11 mouse cellular contexts compared by ENCODE assay signal in genomic region chr8:71596384-71596783, GRCm38 (mm10). TPM values are rescaled to one million over a fixed set of nuclear protein-coding genes. Genes with fewer than 3 reads are reported as not detected.
A peak's percentile ranks its signal among the peaks of the same experiment; 100 is the strongest.
DNase-seq lines count a peak whose midpoint lies in the region; ATAC-seq and TF ChIP-seq lines count a peak whose summit lies in the region.
"Had no signal": no experiment of that assay in that cellular context is flagged by ENCODE, and none has a peak within 500 bp of the region (broad histone marks: within the 10 kb centered on the region; RNA-seq: fewer than 3 reads in every experiment).

No protein-coding gene starts in this region.

- H3K4me1 ChIP-seq in forebrain, embryonic 10.5 days = peaks cover 41% of the 10 kb centered on the region
- H3K4me1 ChIP-seq in forebrain, embryonic 15.5 days = peaks cover 21% of the 10 kb centered on the region
- H3K4me1 ChIP-seq in kidney, postnatal 0 days (replicated peaks; ENCODE audit: insufficient read depth, low read length) = peaks cover 22% of the 10 kb centered on the region; the same call in 1 of the 2 replicates
- peaks cover 0 to 6% of the 10 kb centered on the region in 2 experiments; a peak in 1 of 4 replicates for H3K4me1 ChIP-seq in ES-E14 (ENCODE audit: control insufficient read depth in 2 of 2, insufficient read depth in 2 of 2, low read length in 2 of 2, poor library complexity in 1 of 2)
- peaks cover 30% of the 10 kb centered on the region for H3K4me1 ChIP-seq in neural tube, embryonic 13.5 days (replicated peaks)

- in situ Hi-C loops in ES-E14 (cut with MboI; ENCODE audit: low sequenced_read_pairs in 2 of 2, unreplicated experiment in 2 of 2) = no loop called here

- H3K27me3 ChIP-seq in forebrain, embryonic 10.5 days (ENCODE audit: poor library complexity, severe bottlenecking) = peaks cover 27% of the 10 kb centered on the region
- peaks cover 10% of the 10 kb centered on the region; the same call in 1 of the 2 replicates for H3K27me3 ChIP-seq in forebrain, embryonic 15.5 days
- no peaks in the 10 kb centered on the region for H3K27me3 ChIP-seq in kidney, postnatal 0 days (ENCODE audit: insufficient read depth, low read length)
- H3K27me3 ChIP-seq in neural tube, embryonic 13.5 days = peaks cover 21% of the 10 kb centered on the region

- H3K4me3 ChIP-seq in forebrain, embryonic 10.5 days = peak overlapping the region; percentile 23; the same call in 1 of the 2 replicates
- H3K4me3 ChIP-seq in forebrain, embryonic 15.5 days = no peak overlapping the region
- no peak overlapping the region for H3K4me3 ChIP-seq in kidney, postnatal 0 days (replicated peaks; ENCODE audit: low read depth, low read length)
- H3K4me3 ChIP-seq in ES-E14 (ENCODE audit: insufficient read depth in 1 of 2, low read depth in 1 of 2, low read length in 2 of 2, poor library complexity in 1 of 2, severe bottlenecking in 1 of 2) = no peak overlapping the region
- H3K4me3 ChIP-seq in neural tube, embryonic 13.5 days = no peak overlapping the region

- no peak overlapping the region for H3K4me2 ChIP-seq in forebrain, embryonic 15.5 days (replicated peaks)
- no peak overlapping the region for H3K4me2 ChIP-seq in kidney, postnatal 0 days (ENCODE audit: low read length)
- no peak overlapping the region for H3K4me2 ChIP-seq in neural tube, embryonic 13.5 days
- H3K4me2 ChIP-seq: liver, embryonic 11.5 days had no signal

- no peak overlapping the region for H3K9ac ChIP-seq in forebrain, embryonic 15.5 days (replicated peaks)
- 0 out of 2 replicates have a peak overlapping the region, but pooled peaks have one; percentile 23 for H3K9ac ChIP-seq in kidney, postnatal 0 days (ENCODE audit: low read depth, low read length)
- peak overlapping the region; percentile 28; the same call in 1 of the 2 replicates for H3K9ac ChIP-seq in ES-E14 (ENCODE audit: insufficient read depth, low read depth, low read length, poor library complexity, severe bottlenecking)
- 0 out of 2 replicates have a peak overlapping the region, but pooled peaks have one; percentile 41 for H3K9ac ChIP-seq in neural tube, embryonic 13.5 days

- DNase-seq in forebrain, embryonic 10.5 days (ENCODE audit: extremely low spot score, low spot score) = no peak
- no peak for DNase-seq in kidney, postnatal 0 days (ENCODE audit: low spot score)
- DNase-seq in kidney, postnatal 10 days = no peak
- DNase-seq in ES-E14 (ENCODE audit: low read depth, low spot score) = no peak
- DNase-seq in adrenal gland, postnatal 14 days = no peak

- 58% methylated on average over 6 of the region's 6 CpGs for WGBS in forebrain, embryonic 10.5 days
- WGBS in forebrain, embryonic 15.5 days = 64% methylated on average over 6 of the region's 6 CpGs
- WGBS in kidney, postnatal 0 days = 55% methylated on average over 6 of the region's 6 CpGs
- WGBS in neural tube, embryonic 13.5 days = 50% methylated on average over 6 of the region's 6 CpGs

- TF ChIP-seq CTCF in kidney, postnatal 0 days (IDR thresholded peaks at IDR 0.05; ENCODE audit: low read depth) = no peak

- ATAC-seq in forebrain, embryonic 15.5 days (replicated peaks) = no peak
- no peak for ATAC-seq in kidney, postnatal 0 days (replicated peaks; ENCODE audit: low FRiP score, low read depth)
- ATAC-seq in neural tube, embryonic 13.5 days (ENCODE audit: low read depth) = no peak
- no peak for ATAC-seq in erythroblast, adult 5-6 weeks (replicated peaks; ENCODE audit: low FRiP score, poor library complexity, severe bottlenecking)

- H3K36me3 ChIP-seq in forebrain, embryonic 10.5 days (replicated peaks) = peaks cover 43% of the 10 kb centered on the region
- no peaks in the 10 kb centered on the region for H3K36me3 ChIP-seq in forebrain, embryonic 15.5 days
- H3K36me3 ChIP-seq in kidney, postnatal 0 days (ENCODE audit: insufficient read depth, low read length) = no peaks in the 10 kb centered on the region
- peaks cover 9% of the 10 kb centered on the region; the same call in 1 of the 2 replicates for H3K36me3 ChIP-seq in ES-E14 (ENCODE audit: control insufficient read depth, insufficient read depth, low read length, poor library complexity, severe bottlenecking)
- H3K36me3 ChIP-seq in neural tube, embryonic 13.5 days = peaks cover 21% of the 10 kb centered on the region

- H3K27ac ChIP-seq in forebrain, embryonic 10.5 days = 0 out of 2 replicates have a peak overlapping the region, but pooled peaks have one; percentile 36
- H3K27ac ChIP-seq in forebrain, embryonic 15.5 days (replicated peaks) = no peak overlapping the region
- H3K27ac ChIP-seq in kidney, postnatal 0 days = no peak overlapping the region
- H3K27ac ChIP-seq in ES-E14 (ENCODE audit: insufficient read depth, low read depth, low read length, poor library complexity, severe bottlenecking) = no peak overlapping the region
- H3K27ac ChIP-seq in neural tube, embryonic 13.5 days (replicated peaks) = no peak overlapping the region

- H3K9me3 ChIP-seq in forebrain, embryonic 10.5 days = no peaks in the 10 kb centered on the region
- H3K9me3 ChIP-seq in forebrain, embryonic 15.5 days = no peaks in the 10 kb centered on the region
- H3K9me3 ChIP-seq in kidney, postnatal 0 days (replicated peaks; ENCODE audit: low read length) = no peaks in the 10 kb centered on the region
- no peaks in the 10 kb centered on the region for H3K9me3 ChIP-seq in ES-E14 (ENCODE audit: control insufficient read depth, insufficient read depth, low read depth, low read length)
- no peaks in the 10 kb centered on the region for H3K9me3 ChIP-seq in neural tube, embryonic 13.5 days

TF ChIP-seq in ES-E14, 5 proteins besides CTCF, POLR2A, EP300 and RAD21:
- TF ChIP-seq ZNF384 (IDR thresholded peaks at IDR 0.05; ENCODE audit: low read depth, low read length) = no peak
- TF ChIP-seq ZC3H11A (IDR thresholded peaks at IDR 0.05; ENCODE audit: borderline replicate concordance, low read depth, low read length) = no peak
- no peak for TF ChIP-seq MAFK (IDR thresholded peaks at IDR 0.05; ENCODE audit: insufficient read depth, low read depth, low read length)

RNA-seq across cellular contexts. Expression of gene Fam129c, which starts 1.1 kb away (rescaled TPM):
- polyA plus RNA-seq in forebrain, embryonic 10.5 days (2016; fragmentation: Nextera tagmentation; extraction: Ambion mirVana) = 4.1 and 5.1 TPM in 2 replicates
- polyA plus RNA-seq in forebrain, embryonic 15.5 days (2015; fragmentation: Nextera tagmentation; extraction: Ambion mirVana) = 4.9 and 5.5 TPM in 2 replicates
- 2.5 and 2.8 TPM in 2 replicates for polyA plus RNA-seq in kidney, postnatal 0 days (2015; fragmentation: Nextera tagmentation; extraction: Ambion mirVana)
- total RNA-seq in ES-E14 (2012; rRNA removed) = 9.0 and 15.2 TPM in 2 replicates
- polyA plus RNA-seq in neural tube, embryonic 13.5 days (2015; fragmentation: Nextera tagmentation; extraction: Ambion mirVana) = 7.8 and 8.5 TPM in 2 replicates
- total RNA-seq in adrenal gland, postnatal 14 days (2021) = 2.6 and 6.2 TPM in 2 replicates
- total RNA-seq in erythroblast, adult 5-6 weeks (2015; ENCODE audit: low replicate concordance) = not detected in 2 replicates
- not detected in 2 replicates for total RNA-seq in erythroblast, adult 5-6 weeks (2017; ENCODE audit: low replicate concordance)

RNA-seq across cellular contexts. Expression of gene Pgls, which starts 4.4 kb away (rescaled TPM):
- 262 and 266 TPM in 2 replicates for polyA plus RNA-seq in forebrain, embryonic 10.5 days (2016; fragmentation: Nextera tagmentation; extraction: Ambion mirVana)
- 191 TPM in 2 replicates for polyA plus RNA-seq in forebrain, embryonic 15.5 days (2015; fragmentation: Nextera tagmentation; extraction: Ambion mirVana)
- polyA plus RNA-seq in kidney, postnatal 0 days (2015; fragmentation: Nextera tagmentation; extraction: Ambion mirVana) = 279 and 296 TPM in 2 replicates
- total RNA-seq in ES-E14 (2012; rRNA removed) = 95.6 and 124 TPM in 2 replicates
- polyA plus RNA-seq in neural tube, embryonic 13.5 days (2015; fragmentation: Nextera tagmentation; extraction: Ambion mirVana) = 191 and 213 TPM in 2 replicates
- total RNA-seq in adrenal gland, postnatal 14 days (2021) = 212 and 250 TPM in 2 replicates
- total RNA-seq in erythroblast, adult 5-6 weeks (2015; ENCODE audit: low replicate concordance) = 24.0 and 27.4 TPM in 2 replicates
- total RNA-seq in erythroblast, adult 5-6 weeks (2017; ENCODE audit: low replicate concordance) = 13.5 and 23.2 TPM in 2 replicates

RNA-seq across cellular contexts. Expression of gene Colgalt1, which starts 14.4 kb away (rescaled TPM):
- 44.2 and 47.4 TPM in 2 replicates for polyA plus RNA-seq in forebrain, embryonic 10.5 days (2016; fragmentation: Nextera tagmentation; extraction: Ambion mirVana)
- 54.3 and 56.2 TPM in 2 replicates for polyA plus RNA-seq in forebrain, embryonic 15.5 days (2015; fragmentation: Nextera tagmentation; extraction: Ambion mirVana)
- 64.1 and 66.2 TPM in 2 replicates for polyA plus RNA-seq in kidney, postnatal 0 days (2015; fragmentation: Nextera tagmentation; extraction: Ambion mirVana)
- 126 and 186 TPM in 2 replicates for total RNA-seq in ES-E14 (2012; rRNA removed)
- 66.8 and 67.2 TPM in 2 replicates for polyA plus RNA-seq in neural tube, embryonic 13.5 days (2015; fragmentation: Nextera tagmentation; extraction: Ambion mirVana)
- total RNA-seq in adrenal gland, postnatal 14 days (2021) = 60.0 and 62.0 TPM in 2 replicates
- 9.8 and 19.9 TPM in 2 replicates for total RNA-seq in erythroblast, adult 5-6 weeks (2015; ENCODE audit: low replicate concordance)
- 9.6 and 10.8 TPM in 2 replicates for total RNA-seq in erythroblast, adult 5-6 weeks (2017; ENCODE audit: low replicate concordance)

RNA-seq across cellular contexts. Expression of gene Slc27a1, which starts 27.7 kb away (rescaled TPM):
- 20.2 and 21.9 TPM in 2 replicates for polyA plus RNA-seq in forebrain, embryonic 10.5 days (2016; fragmentation: Nextera tagmentation; extraction: Ambion mirVana)
- 68.5 and 71.8 TPM in 2 replicates for polyA plus RNA-seq in forebrain, embryonic 15.5 days (2015; fragmentation: Nextera tagmentation; extraction: Ambion mirVana)
- polyA plus RNA-seq in kidney, postnatal 0 days (2015; fragmentation: Nextera tagmentation; extraction: Ambion mirVana) = 50.5 and 53.7 TPM in 2 replicates
- total RNA-seq in ES-E14 (2012; rRNA removed) = 24.5 and 45.9 TPM in 2 replicates
- 81.7 and 82.0 TPM in 2 replicates for polyA plus RNA-seq in neural tube, embryonic 13.5 days (2015; fragmentation: Nextera tagmentation; extraction: Ambion mirVana)
- total RNA-seq in adrenal gland, postnatal 14 days (2021) = 91.6 and 93.6 TPM in 2 replicates
- 0.42 and 1.2 TPM in 2 replicates for total RNA-seq in erythroblast, adult 5-6 weeks (2015; ENCODE audit: low replicate concordance)
- 0.51 TPM in 1 of 2 replicates, not detected in the other for total RNA-seq in erythroblast, adult 5-6 weeks (2017; ENCODE audit: low replicate concordance)

RNA-seq across cellular contexts. Expression of gene Nxnl1, which starts 30.0 kb away (rescaled TPM):
- 0.09 TPM in 1 of 2 replicates, not detected in the other for polyA plus RNA-seq in forebrain, embryonic 10.5 days (2016; fragmentation: Nextera tagmentation; extraction: Ambion mirVana)
- polyA plus RNA-seq in forebrain, embryonic 15.5 days (2015; fragmentation: Nextera tagmentation; extraction: Ambion mirVana) = not detected in 2 replicates
- 0.13 and 0.20 TPM in 2 replicates for polyA plus RNA-seq in kidney, postnatal 0 days (2015; fragmentation: Nextera tagmentation; extraction: Ambion mirVana)
- total RNA-seq in ES-E14 (2012; rRNA removed) = not detected in 2 replicates
- polyA plus RNA-seq in neural tube, embryonic 13.5 days (2015; fragmentation: Nextera tagmentation; extraction: Ambion mirVana) = not detected in 2 replicates
- total RNA-seq in adrenal gland, postnatal 14 days (2021) = 0.53 and 1.0 TPM in 2 replicates
- not detected in 2 replicates for total RNA-seq in erythroblast, adult 5-6 weeks (2015; ENCODE audit: low replicate concordance)
- total RNA-seq in erythroblast, adult 5-6 weeks (2017; ENCODE audit: low replicate concordance) = not detected in 2 replicates
- total RNA-seq: megakaryocyte-erythroid progenitor cell, adult 5-6 weeks had no signal
- polyA plus RNA-seq: neural tube, embryonic 11.5 days had no signal
